Mouse (Mus musculus): Measurements from ENCODE around the gene Lca5l.
A peak's percentile ranks its signal among the peaks of the same experiment; 100 is the strongest.
"Not testable (repeated sequence)": the region's sequence is repeated elsewhere in the genome, so short reads cannot be mapped to it uniquely, and the experiment has no call there.

Lca5l gene

GRCm38 (mm10) chr16:96168837-96169236, 23.2 kb downstream of the Lca5l start:
- DNase-seq (ENCODE audit: low read depth, low spot score): no peak

- DNase-seq (ENCODE audit: low read depth, low spot score): no peak
Measured at GRCm38 (mm10) chr16:96165723-96166264, 26.3 kb downstream of the Lca5l start.

- DNase-seq (ENCODE audit: low read depth, low spot score): no peak
Measured at GRCm38 (mm10) chr16:96161336-96161735, 30.7 kb downstream of the Lca5l start.

- DNase-seq (ENCODE audit: low read depth, low spot score): no peak
Measured at GRCm38 (mm10) chr16:96160927-96161326, 31.1 kb downstream of the Lca5l start.

- DNase-seq (ENCODE audit: low read depth, low spot score): no peak
Measured at GRCm38 (mm10) chr16:96159794-96160346, 32.2 kb downstream of the Lca5l start.

GRCm38 (mm10) chr16:96159091-96159731, 32.9 kb downstream of the Lca5l start:
- DNase-seq (ENCODE audit: low read depth, low spot score): no peak

GRCm38 (mm10) chr16:96158511-96159080, 33.5 kb downstream of the Lca5l start:
- no peak for DNase-seq (ENCODE audit: low read depth, low spot score)

GRCm38 (mm10) chr16:96157171-96157570, 34.9 kb downstream of the Lca5l start:
- no peak for DNase-seq (ENCODE audit: low read depth, low spot score)

GRCm38 (mm10) chr16:96156019-96156418, 36.1 kb downstream of the Lca5l start:
- DNase-seq (ENCODE audit: low read depth, low spot score): no peak

GRCm38 (mm10) chr16:96154476-96154875, 37.6 kb downstream of the Lca5l start:
- no peak for DNase-seq (ENCODE audit: low read depth, low spot score)

GRCm38 (mm10) chr16:96151551-96151950, 40.5 kb downstream of the Lca5l start:
- no peak for DNase-seq (ENCODE audit: low read depth, low spot score)

- DNase-seq (ENCODE audit: low read depth, low spot score): no peak
Measured at GRCm38 (mm10) chr16:96150995-96151394, 41.1 kb downstream of the Lca5l start.

GRCm38 (mm10) chr16:96149311-96149710, 42.8 kb downstream of the Lca5l start:
- DNase-seq (ENCODE audit: low read depth, low spot score): no peak

GRCm38 (mm10) chr16:96148834-96149233, 43.2 kb downstream of the Lca5l start:
- DNase-seq (ENCODE audit: low read depth, low spot score): no peak

- no peak for DNase-seq (ENCODE audit: low read depth, low spot score)
Measured at GRCm38 (mm10) chr16:96145814-96146213, 46.3 kb downstream of the Lca5l start.

- peak; percentile 98 for DNase-seq (ENCODE audit: low read depth, low spot score)
Measured at GRCm38 (mm10) chr16:96145110-96145800, 46.8 kb downstream of the Lca5l start, which contains the start of gene Wrb. TSS of gene Wrb (plus strand) at chr16:96145407.

GRCm38 (mm10) chr16:96144748-96145109, 47.3 kb downstream of the Lca5l start:
- not testable (repeated sequence) for DNase-seq (ENCODE audit: low read depth, low spot score)

GRCm38 (mm10) chr16:96128466-96128865, 63.6 kb downstream of the Lca5l start:
- DNase-seq (ENCODE audit: low read depth, low spot score): no peak

- peak; percentile 96 for DNase-seq (ENCODE audit: low read depth, low spot score)
Measured at GRCm38 (mm10) chr16:96127657-96128344, 64.3 kb downstream of the Lca5l start, which contains the start of gene Hmgn1. TSS of gene Hmgn1 (minus strand) at chr16:96127729.

- no peak for DNase-seq (ENCODE audit: low read depth, low spot score)
Measured at GRCm38 (mm10) chr16:96127288-96127656, 64.8 kb downstream of the Lca5l start.

GRCm38 (mm10) chr16:96126684-96127171, 65.3 kb downstream of the Lca5l start:
- no peak for DNase-seq (ENCODE audit: low read depth, low spot score)
